Mouse (Mus musculus) embryonic fibroblast, embryonic 13.5 days (primary cell): ENCODE results near the gene Mok.

ENCODE experiments used
- CTCF ChIP-seq: IDR thresholded peaks from 2 replicates; pipeline ENCODE4 v1.5.1; 2011; ENCODE audit warnings: mild to moderate bottlenecking, control low read depth, low read length, moderate library complexity, borderline replicate concordance; ENCODE audit not compliant: insufficient read depth
- POLR2A ChIP-seq: IDR thresholded peaks from 2 replicates; pipeline ENCODE4 v1.6.1; 2011; ENCODE audit warnings: low read depth, mild to moderate bottlenecking, control low read depth, low read length, moderate library complexity

GRCm38 (mm10) chr12:110801876-110802464 is 38.8 kb downstream of the Mok start:
- TF ChIP-seq CTCF = no peak
- TF ChIP-seq POLR2A = no peak
